Mouse (Mus musculus) WW6 (cell line): Measurements from ENCODE around the gene Mcfd2.

Source experiments
- DNase-seq: peaks from one replicate; pipeline ENCODE4 v3.0.0-alpha.2; 2013; ENCODE audit warnings: low read depth, low spot score

The Mcfd2 gene

GRCm38 (mm10) chr17:87288131-87288530, 22.4 kb upstream of the Mcfd2 start:
- DNase-seq: no peak

DNA sequence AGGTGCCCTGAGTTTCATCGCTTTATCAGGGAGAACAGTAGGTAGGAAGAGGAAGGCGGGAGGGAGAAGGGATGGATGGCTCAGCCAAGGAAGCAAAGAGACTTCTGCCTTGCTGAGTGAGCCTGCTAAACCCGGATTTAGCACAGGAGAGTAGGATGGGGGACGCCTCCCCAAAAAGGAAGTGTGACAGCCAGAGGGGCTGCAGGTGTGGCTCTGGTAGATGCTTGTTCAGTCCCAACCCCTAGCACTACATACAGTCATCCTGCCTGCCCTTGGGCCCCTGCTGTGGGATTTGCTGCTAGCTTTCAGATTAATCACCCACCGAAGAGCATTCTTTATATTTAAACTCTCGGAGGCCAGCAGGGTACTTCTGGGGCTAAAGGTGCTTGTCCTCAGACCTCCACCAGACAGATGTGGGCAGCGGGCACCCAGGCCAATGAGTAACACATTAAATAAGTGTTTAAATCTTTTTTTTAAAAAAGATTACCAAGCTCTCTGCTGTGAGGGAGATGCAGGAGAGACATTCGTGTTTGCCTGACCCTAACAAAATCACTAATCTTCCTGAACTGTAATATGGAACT, 21.6 kb upstream of the Mcfd2 start:
- no peak for DNase-seq

GRCm38 (mm10) chr17:87286481-87287143, 20.9 kb upstream of the Mcfd2 start:
- DNase-seq: no peak

DNA sequence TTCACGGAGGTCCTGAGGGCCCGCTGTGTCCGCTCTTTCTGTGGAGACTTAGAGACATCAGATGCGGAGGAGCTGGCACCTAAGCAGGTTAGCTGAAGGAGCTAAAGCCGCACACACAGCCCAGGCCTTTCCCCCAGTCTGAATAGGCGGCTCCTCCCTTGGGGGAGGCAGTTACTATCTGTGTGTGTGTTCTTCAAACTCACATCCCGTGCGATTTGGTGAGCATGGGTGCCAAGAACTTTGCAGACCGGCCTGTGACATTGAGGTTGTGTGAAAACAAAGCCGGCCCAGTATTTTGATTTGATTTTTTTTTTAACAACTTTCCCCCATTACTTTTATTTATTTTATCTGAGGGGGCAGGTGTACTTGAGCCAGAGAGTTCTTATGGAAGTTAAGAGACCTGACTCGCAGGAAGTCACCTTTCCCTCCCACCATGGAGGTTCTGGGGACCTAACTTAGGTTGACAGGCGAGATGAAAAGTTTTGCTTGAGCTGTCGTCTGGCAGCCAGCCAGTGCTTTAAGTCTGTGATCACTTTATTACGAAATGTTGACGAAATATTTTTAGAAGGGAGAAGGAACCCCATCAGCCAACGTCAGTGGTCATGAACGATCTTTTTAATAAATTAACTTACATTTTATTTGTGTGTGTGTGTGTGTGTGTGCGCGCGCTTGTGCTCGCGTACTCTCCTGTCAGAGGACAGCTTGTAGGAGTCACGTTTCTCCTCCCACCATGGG, 20.2 kb upstream of the Mcfd2 start:
- DNase-seq: no peak

DNA sequence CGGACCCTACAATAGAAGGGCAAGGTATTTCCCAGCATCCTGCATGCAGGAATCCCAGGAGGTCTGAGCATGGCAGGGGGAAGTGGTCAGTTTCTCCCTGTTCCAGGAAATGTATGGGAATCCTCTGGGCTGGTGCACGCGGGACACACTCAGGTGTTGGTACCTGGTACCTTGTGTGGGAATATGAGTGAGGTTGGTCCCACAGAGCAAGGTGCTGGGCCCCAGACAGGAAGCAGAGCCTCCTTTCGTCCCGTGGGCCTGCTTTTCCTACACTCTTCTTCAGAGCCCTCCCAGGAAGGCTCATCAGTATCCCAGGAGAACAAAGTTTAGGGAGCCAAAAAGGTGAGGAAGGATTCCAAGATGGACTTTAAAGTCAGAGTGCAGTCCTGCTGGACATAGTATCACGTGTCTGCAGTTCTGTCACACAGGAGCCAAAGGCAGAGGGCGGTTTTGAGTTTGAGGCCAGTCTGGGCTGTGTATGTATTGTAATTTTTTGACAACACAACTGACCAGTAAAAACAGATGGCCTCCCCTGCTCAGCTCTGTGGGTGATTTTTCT, 18.8 kb upstream of the Mcfd2 start:
- DNase-seq: no peak

DNA sequence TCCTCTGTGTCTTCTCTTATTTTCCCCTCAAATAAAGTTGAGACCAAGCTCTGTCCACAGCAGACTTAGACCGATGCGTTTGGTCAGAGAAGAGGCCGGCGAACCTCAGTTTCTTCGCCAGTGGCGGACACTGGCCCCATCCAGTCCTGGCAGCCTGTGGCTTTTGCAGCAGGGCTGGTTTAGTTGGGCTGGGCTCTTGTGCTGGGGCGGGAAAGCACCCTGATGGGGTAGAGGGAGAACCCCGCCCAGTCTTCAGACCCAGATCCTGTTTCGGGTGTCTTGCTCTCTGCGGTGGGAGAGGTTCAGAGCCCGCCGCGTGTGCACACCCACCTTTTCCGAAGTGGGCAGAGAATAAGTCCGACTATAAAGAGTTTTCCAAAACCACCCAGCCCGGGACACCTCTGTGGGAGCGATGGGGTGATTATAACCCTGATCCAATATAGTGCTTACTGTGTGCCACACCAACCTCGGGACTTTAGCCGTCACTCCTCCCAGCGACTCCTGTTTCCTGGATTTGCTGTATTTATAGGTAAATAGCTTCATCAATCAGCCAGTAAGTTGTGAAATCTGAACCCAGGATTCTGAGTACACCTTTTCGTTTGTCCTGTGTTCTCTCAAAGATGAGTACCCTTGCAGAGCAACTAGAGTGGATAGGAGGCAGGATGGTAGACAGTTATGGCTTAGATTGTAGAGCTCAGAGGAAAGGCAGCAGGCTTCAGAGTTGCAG, 18.2 kb upstream of the Mcfd2 start:
- DNase-seq: no peak

DNA sequence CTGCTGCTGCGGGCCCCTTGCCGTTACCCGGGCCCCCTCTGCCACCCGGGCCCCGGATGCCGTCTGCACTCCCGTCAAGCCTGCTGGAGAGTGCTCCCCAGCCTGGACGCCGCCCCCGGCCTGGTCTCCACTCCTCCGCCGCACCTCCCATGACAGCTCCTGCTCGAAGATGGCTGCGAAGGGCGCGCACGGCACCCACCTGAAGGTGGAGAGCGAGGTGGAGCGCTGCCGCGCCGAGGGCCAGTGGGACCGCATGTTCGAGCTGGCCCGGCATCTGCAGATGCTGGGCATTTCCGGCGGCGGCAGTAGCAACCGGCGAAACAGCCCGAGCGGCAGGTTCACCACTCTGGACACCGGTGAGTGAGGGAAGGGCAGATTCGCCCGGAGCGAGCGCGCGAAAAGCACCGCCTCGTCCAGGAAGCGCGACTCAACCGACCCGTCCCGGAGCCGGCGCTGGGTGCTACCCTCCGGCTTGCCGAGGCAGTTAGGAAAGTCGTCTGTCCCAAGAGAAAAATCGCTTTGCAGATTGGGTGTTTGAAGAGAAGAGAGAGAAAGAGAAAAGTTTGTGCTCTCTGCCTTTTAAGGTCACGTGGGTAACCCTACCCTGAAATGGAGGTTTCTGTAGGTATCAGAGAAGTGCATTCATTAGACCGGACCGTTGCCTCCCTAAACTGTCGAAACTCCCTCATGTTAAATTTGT, 17.5 kb upstream of the Mcfd2 start:
- DNase-seq: peak; percentile 34

GRCm38 (mm10) chr17:87282706-87283053, 16.9 kb upstream of the Mcfd2 start, which contains the start of gene Ttc7:
TSS of gene Ttc7 (plus strand) at chr17:87282886.
- DNase-seq: peak; percentile 82

GRCm38 (mm10) chr17:87282007-87282705, 16.4 kb upstream of the Mcfd2 start:
- DNase-seq: peak; percentile 42

DNA sequence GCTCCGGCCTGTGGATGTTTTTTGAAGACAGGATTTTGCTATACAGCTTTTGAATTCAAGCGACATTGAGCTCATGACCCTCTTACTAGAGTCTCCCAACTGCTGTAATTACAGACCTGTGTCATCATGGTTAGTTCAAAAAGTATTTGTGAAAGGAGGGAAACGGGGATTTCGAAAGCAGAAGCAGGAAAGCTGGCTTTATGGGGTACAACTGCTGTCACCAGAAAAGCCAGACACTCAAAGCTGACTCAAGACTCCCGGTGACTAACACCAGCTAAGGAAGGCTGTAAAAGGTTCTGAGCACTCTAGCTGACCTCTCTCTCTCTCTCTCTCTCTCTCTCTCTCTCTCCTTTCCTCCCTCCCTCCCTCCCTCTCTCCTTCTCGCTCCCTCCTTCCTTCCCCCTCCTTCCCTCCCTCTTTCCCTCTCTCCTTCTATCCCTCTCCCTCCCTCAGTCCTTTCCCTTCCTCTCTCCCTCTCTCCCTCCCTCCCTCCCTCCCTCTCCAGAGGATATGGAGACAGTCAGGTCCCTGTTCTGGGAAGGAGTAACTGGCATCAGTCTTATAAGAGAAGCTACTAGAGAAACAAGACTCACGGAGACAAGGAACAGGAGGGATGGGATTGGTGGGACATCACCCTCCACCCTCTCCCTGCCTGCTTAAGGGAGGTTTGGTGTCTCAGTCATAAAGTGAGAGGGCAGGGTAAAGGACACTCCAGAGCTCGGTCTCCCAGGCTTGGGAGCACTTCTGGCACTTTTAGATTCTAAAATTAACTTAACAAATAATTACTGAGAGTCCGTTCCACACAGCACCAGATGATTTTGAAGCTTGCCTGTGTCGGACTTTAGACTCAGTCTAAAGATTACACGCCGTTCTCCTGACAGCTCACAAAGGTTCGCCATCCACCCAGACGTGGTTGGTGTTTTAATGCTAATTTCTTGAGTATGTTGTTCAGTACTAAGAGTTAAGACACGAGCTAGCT, 9.9 kb upstream of the Mcfd2 start:
- DNase-seq: no peak

GRCm38 (mm10) chr17:87269454-87269853, 3.7 kb upstream of the Mcfd2 start:
- no peak for DNase-seq

GRCm38 (mm10) chr17:87264927-87265791, 576 bp downstream of the Mcfd2 start:
- no peak for DNase-seq

- DNase-seq: no peak
Measured at GRCm38 (mm10) chr17:87264054-87264830, 1.5 kb downstream of the Mcfd2 start.

GRCm38 (mm10) chr17:87263401-87263800, 2.3 kb downstream of the Mcfd2 start:
- DNase-seq: no peak

DNA sequence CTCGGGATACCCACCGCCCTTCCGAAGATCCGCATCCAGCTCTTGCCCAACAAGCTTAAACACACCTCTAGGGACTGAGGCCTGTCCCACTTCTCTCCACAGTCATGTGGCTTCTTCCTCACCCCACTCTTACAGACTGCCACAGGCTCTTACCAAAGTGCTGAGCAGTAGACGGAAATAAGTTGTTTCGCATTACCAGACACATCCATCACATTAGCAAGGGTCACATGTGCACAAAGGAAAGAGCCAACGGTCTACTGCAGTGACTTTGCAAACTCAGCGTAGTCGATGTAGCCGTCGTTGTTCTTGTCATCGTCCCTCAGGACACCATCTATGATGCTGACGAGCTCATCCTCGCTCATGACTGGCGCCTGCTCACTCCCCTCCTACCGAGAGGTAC, 10.1 kb downstream of the Mcfd2 start:
- DNase-seq: no peak

GRCm38 (mm10) chr17:87254384-87254783, 11.4 kb downstream of the Mcfd2 start:
- no peak for DNase-seq

DNA sequence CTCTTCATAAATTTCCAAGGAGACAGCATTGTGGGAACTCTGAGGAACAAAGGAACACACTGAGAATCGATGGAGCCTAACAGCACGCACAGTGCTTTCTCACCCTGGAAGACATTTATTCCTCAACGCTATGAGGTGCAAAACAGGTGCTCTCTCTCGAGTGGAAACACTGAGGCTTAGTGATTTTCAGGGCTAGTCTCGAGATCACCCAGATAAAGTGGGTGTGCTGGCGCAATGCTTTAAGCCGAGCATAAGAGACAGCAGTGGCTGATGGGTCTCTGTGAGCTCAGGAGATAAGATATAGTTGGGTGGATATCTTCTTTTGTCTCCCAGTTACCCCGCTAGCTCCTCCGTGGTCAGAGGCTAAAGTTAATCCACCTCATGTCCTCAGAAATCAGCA, 19.6 kb downstream of the Mcfd2 start:
- no peak for DNase-seq

DNA sequence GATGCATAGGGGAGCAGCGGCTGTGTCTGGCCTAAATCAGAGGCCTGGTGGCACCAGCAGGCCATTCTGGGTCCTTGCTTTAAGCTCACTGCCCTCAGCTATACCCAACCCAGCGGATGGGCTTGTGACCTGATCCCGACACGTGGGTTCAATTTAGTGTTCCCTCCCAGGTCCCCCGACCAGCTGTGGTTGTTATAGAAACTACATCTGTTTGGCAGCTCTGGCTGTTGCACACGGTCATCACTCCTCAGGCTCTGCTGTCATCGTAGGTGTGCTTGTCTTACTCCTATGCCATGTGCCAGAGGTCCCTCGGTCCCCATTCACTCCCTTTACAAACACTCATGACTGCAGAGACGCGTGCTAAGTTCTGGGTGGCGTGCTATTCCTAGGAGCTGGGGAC, 27.9 kb downstream of the Mcfd2 start:
- DNase-seq: no peak
